Mouse (Mus musculus): Measurements from ENCODE around the gene Ssbp3.

Gene Ssbp3

GRCm38 (mm10) chr4:106934931-106935582 lies 24.6 kb downstream of the Ssbp3 start:
- DNase-seq (ENCODE audit: low read depth, low spot score), result no peak

- DNase-seq (ENCODE audit: low read depth, low spot score), result no peak
Observed at GRCm38 (mm10) chr4:106935583-106935935, 25.1 kb downstream of the Ssbp3 start.

- no peak for DNase-seq (ENCODE audit: low read depth, low spot score)
Observed at GRCm38 (mm10) chr4:106936041-106936440, 25.5 kb downstream of the Ssbp3 start.

GRCm38 (mm10) chr4:106936741-106937140 lies 26.2 kb downstream of the Ssbp3 start:
- no peak for DNase-seq (ENCODE audit: low read depth, low spot score)

- no peak for DNase-seq (ENCODE audit: low read depth, low spot score)
Observed at GRCm38 (mm10) chr4:106938506-106939222, 28.2 kb downstream of the Ssbp3 start.

- DNase-seq (ENCODE audit: low read depth, low spot score), result peak; percentile 85
Observed at GRCm38 (mm10) chr4:106939223-106939918, 28.9 kb downstream of the Ssbp3 start.

- no peak for DNase-seq (ENCODE audit: low read depth, low spot score)
Observed at GRCm38 (mm10) chr4:106939919-106940227, 29.4 kb downstream of the Ssbp3 start.

- no peak for DNase-seq (ENCODE audit: low read depth, low spot score)
Observed at GRCm38 (mm10) chr4:106940945-106941344, 30.4 kb downstream of the Ssbp3 start.

- DNase-seq (ENCODE audit: low read depth, low spot score), result no peak
Observed at GRCm38 (mm10) chr4:106941475-106941874, 31.0 kb downstream of the Ssbp3 start.

- DNase-seq (ENCODE audit: low read depth, low spot score), result no peak
Observed at GRCm38 (mm10) chr4:106942491-106942890, 32.0 kb downstream of the Ssbp3 start.

- DNase-seq (ENCODE audit: low read depth, low spot score), result no peak
Observed at GRCm38 (mm10) chr4:106943627-106944026, 33.1 kb downstream of the Ssbp3 start.

GRCm38 (mm10) chr4:106944898-106945297 lies 34.4 kb downstream of the Ssbp3 start:
- no peak for DNase-seq (ENCODE audit: low read depth, low spot score)

GRCm38 (mm10) chr4:106947741-106948140 lies 37.2 kb downstream of the Ssbp3 start:
- DNase-seq (ENCODE audit: low read depth, low spot score), result no peak

- DNase-seq (ENCODE audit: low read depth, low spot score), result peak; percentile 19
Observed at GRCm38 (mm10) chr4:106948546-106948945, 38.0 kb downstream of the Ssbp3 start.

GRCm38 (mm10) chr4:106949200-106949599 lies 38.7 kb downstream of the Ssbp3 start:
- no peak for DNase-seq (ENCODE audit: low read depth, low spot score)

GRCm38 (mm10) chr4:106950801-106951200 lies 40.3 kb downstream of the Ssbp3 start:
- DNase-seq (ENCODE audit: low read depth, low spot score), result no peak

GRCm38 (mm10) chr4:106951455-106951854 lies 41.0 kb downstream of the Ssbp3 start:
- DNase-seq (ENCODE audit: low read depth, low spot score), result peak; percentile 23

GRCm38 (mm10) chr4:106953221-106953620 lies 42.7 kb downstream of the Ssbp3 start:
- peak; percentile 49 for DNase-seq (ENCODE audit: low read depth, low spot score)

GRCm38 (mm10) chr4:106953760-106954159 lies 43.3 kb downstream of the Ssbp3 start:
- no peak for DNase-seq (ENCODE audit: low read depth, low spot score)

- DNase-seq (ENCODE audit: low read depth, low spot score), result no peak
Observed at GRCm38 (mm10) chr4:106955729-106956712, 45.5 kb downstream of the Ssbp3 start.

GRCm38 (mm10) chr4:106958117-106958516 lies 47.6 kb downstream of the Ssbp3 start:
- DNase-seq (ENCODE audit: low read depth, low spot score), result no peak

GRCm38 (mm10) chr4:106958561-106958960 lies 48.1 kb downstream of the Ssbp3 start:
- DNase-seq (ENCODE audit: low read depth, low spot score), result no peak

Measured in ES-CJ7 (cell line).